Mouse (Mus musculus) lung, adult 18-20 months (tissue): ENCODE measurements around the gene Rbfox2.

Experiments
- DNase-seq, 2 experiments: peaks; one replicate each; pipeline ENCODE4 v3.0.0; 2022; ENCODE audit warnings: mixed read lengths in 2 of 2

Gene Rbfox2

GRCm38 (mm10) chr15:77056001-77056790 lies 250.6 kb downstream of the Rbfox2 start:
- DNase-seq, result peak in 1 of 2 experiments; percentile 13

- DNase-seq, result no peak
These were observed 252.1 kb downstream of the Rbfox2 start for GRCm38 (mm10) chr15:77054611-77055175.

GRCm38 (mm10) chr15:77053021-77053420 lies 253.8 kb downstream of the Rbfox2 start:
- no peak for DNase-seq

GRCm38 (mm10) chr15:77052176-77052575 lies 254.6 kb downstream of the Rbfox2 start:
- DNase-seq, result no peak

- no peak for DNase-seq
These were observed 256.2 kb downstream of the Rbfox2 start, which contains the start of gene Mb for GRCm38 (mm10) chr15:77050570-77050969. TSS of gene Mb (minus strand) at chr15:77050670.

- peak in 1 of 2 experiments; percentile 23 for DNase-seq
These were observed 261.2 kb downstream of the Rbfox2 start for GRCm38 (mm10) chr15:77045609-77046008.

GRCm38 (mm10) chr15:77044597-77045320 lies 262.0 kb downstream of the Rbfox2 start, which contains the start of gene Apol6:
TSS of gene Apol6 (plus strand) at chr15:77044729.
- DNase-seq, result no peak

- DNase-seq, result no peak
These were observed 266.0 kb downstream of the Rbfox2 start for GRCm38 (mm10) chr15:77040784-77041183.

GRCm38 (mm10) chr15:77039211-77039700 lies 267.5 kb downstream of the Rbfox2 start:
- no peak for DNase-seq

- DNase-seq, result peak; percentile 33 to 47
These were observed 269.3 kb downstream of the Rbfox2 start for GRCm38 (mm10) chr15:77037278-77038161.

- DNase-seq, result no peak
These were observed 269.9 kb downstream of the Rbfox2 start for GRCm38 (mm10) chr15:77036989-77037277.

GRCm38 (mm10) chr15:77036320-77036988 lies 270.4 kb downstream of the Rbfox2 start:
- DNase-seq, result peak; percentile 61 to 66

- DNase-seq, result no peak
These were observed 271.2 kb downstream of the Rbfox2 start for GRCm38 (mm10) chr15:77035643-77036042.

- no peak for DNase-seq
These were observed 272.3 kb downstream of the Rbfox2 start for GRCm38 (mm10) chr15:77034526-77034925.

- no peak for DNase-seq
These were observed 275.5 kb downstream of the Rbfox2 start for GRCm38 (mm10) chr15:77031271-77031670.

GRCm38 (mm10) chr15:77029331-77029991 lies 277.3 kb downstream of the Rbfox2 start:
- DNase-seq, result peak in 1 of 2 experiments; percentile 35
